Mouse (Mus musculus): Measurements from ENCODE around the gene Atp6v1f. TPM values are rescaled to one million over a fixed set of nuclear protein-coding genes. Genes with fewer than 3 reads are reported as not detected.

Gene Atp6v1f
- polyA plus RNA-seq, 1 experiment from 2014 or later = 346 TPM

- H3K36me3 ChIP-seq = no peaks in the 10 kb centered on the region
- peaks cover 18% of the 10 kb centered on the region for H3K27me3 ChIP-seq
- no peaks in the 10 kb centered on the region for H3K4me1 ChIP-seq (replicated peaks)
- 93% methylated on average over 1 of the region's 1 CpGs for WGBS
- H3K9me3 ChIP-seq = no peaks in the 10 kb centered on the region
- no peak for ATAC-seq (ENCODE audit: low FRiP score, low read depth)
- no peak overlapping the region for H3K4me2 ChIP-seq
- no peak overlapping the region for H3K27ac ChIP-seq (replicated peaks)
- no peak overlapping the region for H3K4me3 ChIP-seq
- H3K9ac ChIP-seq = no peak overlapping the region
These were observed 34.1 kb downstream of the Atp6v1f start for GRCm38 (mm10) chr6:29501599-29501998.

GRCm38 (mm10) chr6:29505493-29505892, 38.0 kb downstream of the Atp6v1f start:
- Histone ChIP-seq H3K4me3 (no peak overlapping the region), H3K27me3 (peaks cover 16% of the 10 kb centered on the region; the same call in 1 of the 2 replicates)

GRCm38 (mm10) chr6:29506834-29507233, 39.3 kb downstream of the Atp6v1f start:
- H3K4me3 ChIP-seq = peak overlapping the region; percentile 48
- WGBS = 24% methylated on average over 8 of the region's 8 CpGs
- peaks cover 16% of the 10 kb centered on the region; the same call in 1 of the 2 replicates for H3K27me3 ChIP-seq
- peak overlapping the region; percentile 70 for H3K4me2 ChIP-seq
- H3K27ac ChIP-seq (replicated peaks) = no peak overlapping the region
- H3K9me3 ChIP-seq = no peaks in the 10 kb centered on the region
- ATAC-seq (ENCODE audit: low FRiP score, low read depth) = no peak
- H3K4me1 ChIP-seq (replicated peaks) = peaks cover 11% of the 10 kb centered on the region
- no peak overlapping the region for H3K9ac ChIP-seq
- no peaks in the 10 kb centered on the region for H3K36me3 ChIP-seq

More at GRCm38 (mm10) chr6:29505493-29505892, 38.0 kb downstream of the Atp6v1f start:
- ATAC-seq (ENCODE audit: low FRiP score, low read depth) = no peak
- Histone ChIP-seq H3K9ac (no peak overlapping the region), H3K4me1 (replicated peaks) (peaks cover 11% of the 10 kb centered on the region), H3K9me3 (no peaks in the 10 kb centered on the region), H3K27ac (replicated peaks) (no peak overlapping the region), H3K4me2 (no peak overlapping the region), H3K36me3 (no peaks in the 10 kb centered on the region)
- WGBS = 85% methylated on average over 5 of the region's 5 CpGs

- H3K27me3 ChIP-seq = peaks cover 16% of the 10 kb centered on the region; the same call in 1 of the 2 replicates
These were observed 40.2 kb downstream of the Atp6v1f start, which contains the start of gene Kcp for GRCm38 (mm10) chr6:29507447-29508309. Gene Kcp, minus strand, starts transcription at chr6:29507952.

DNA sequence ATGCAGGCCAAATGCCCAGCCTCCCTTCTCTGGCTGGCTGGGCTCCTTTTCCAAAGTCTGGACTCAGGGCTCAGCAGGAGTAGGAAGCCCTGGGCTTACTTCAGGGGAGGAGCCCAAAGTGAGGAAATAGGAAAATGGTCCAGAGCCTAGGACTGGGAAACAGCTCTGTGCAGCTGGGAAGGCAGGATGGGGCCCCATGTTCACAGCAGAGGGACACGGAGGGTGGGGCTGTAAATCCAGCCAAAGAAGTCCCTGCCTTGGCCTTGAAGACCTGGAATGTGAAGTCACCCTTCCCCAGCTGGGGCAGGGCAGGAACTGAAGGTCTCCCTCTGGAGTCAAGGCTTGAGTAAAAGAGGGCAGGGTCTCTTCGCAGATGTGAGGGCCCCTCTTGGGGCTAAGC, 41.6 kb downstream of the Atp6v1f start:
- Histone ChIP-seq H3K4me3 (no peak overlapping the region), H3K4me2 (no peak overlapping the region), H3K9me3 (no peaks in the 10 kb centered on the region), H3K36me3 (no peaks in the 10 kb centered on the region), H3K9ac (no peak overlapping the region), H3K27ac (replicated peaks) (no peak overlapping the region), H3K4me1 (replicated peaks) (peaks cover 16% of the 10 kb centered on the region), H3K27me3 (peaks cover 16% of the 10 kb centered on the region; the same call in 1 of the 2 replicates)
- WGBS = 48% methylated on average over 2 of the region's 2 CpGs
- ATAC-seq (ENCODE audit: low FRiP score, low read depth) = no peak

More at GRCm38 (mm10) chr6:29507447-29508309, 40.2 kb downstream of the Atp6v1f start, which contains the start of gene Kcp:
- Histone ChIP-seq H3K27ac (replicated peaks) (no peak within 1 kb of the TSS), H3K9me3 (no peaks in the 10 kb centered on the region), H3K4me3 (peak within 1 kb of the TSS; percentile 48), H3K4me1 (replicated peaks) (peaks cover 11% of the 10 kb centered on the region), H3K9ac (peak within 1 kb of the TSS; percentile 45), H3K4me2 (peak within 1 kb of the TSS; percentile 70), H3K36me3 (no peaks in the 10 kb centered on the region)
- WGBS = under 1% methylated on average over 46 of the region's 47 CpGs
- ATAC-seq (ENCODE audit: low FRiP score, low read depth) = peak; percentile 65

DNA sequence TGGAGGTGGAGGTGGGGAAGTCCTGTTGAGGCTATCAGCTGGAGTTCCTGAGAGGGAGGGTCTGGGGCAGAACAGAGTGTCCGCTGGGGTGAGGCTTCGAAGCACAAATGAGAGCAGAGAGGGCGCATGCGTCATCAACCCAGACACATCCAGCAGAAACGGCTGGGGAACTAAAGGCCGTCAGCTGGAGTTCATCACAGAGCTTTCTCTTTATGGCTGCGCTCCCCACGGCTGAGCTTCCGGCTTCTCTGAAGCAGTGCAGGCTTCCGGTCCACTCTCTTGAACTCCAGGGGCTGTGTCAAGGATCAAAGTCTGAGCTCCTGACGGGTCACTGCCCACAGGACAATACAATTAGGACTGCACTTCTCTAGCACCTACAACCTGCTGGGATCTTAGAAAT, 45.8 kb downstream of the Atp6v1f start:
- peak; percentile 65 for ATAC-seq (ENCODE audit: low FRiP score, low read depth)
- H3K4me2 ChIP-seq = peak overlapping the region; percentile 57
- 2% methylated on average over 11 of the region's 11 CpGs for WGBS
- no peak overlapping the region for H3K27ac ChIP-seq (replicated peaks)
- peaks cover 7% of the 10 kb centered on the region; the same call in 1 of the 2 replicates for H3K27me3 ChIP-seq
- no peaks in the 10 kb centered on the region for H3K36me3 ChIP-seq
- H3K9me3 ChIP-seq = no peaks in the 10 kb centered on the region
- peak overlapping the region; percentile 22 for H3K4me3 ChIP-seq
- no peak overlapping the region; the same call in 1 of the 2 replicates for H3K9ac ChIP-seq
- H3K4me1 ChIP-seq (replicated peaks) = peaks cover 6% of the 10 kb centered on the region

GRCm38 (mm10) chr6:29517139-29517538, 49.6 kb downstream of the Atp6v1f start:
- Histone ChIP-seq H3K9me3 (no peaks in the 10 kb centered on the region), H3K27me3 (peaks cover 7% of the 10 kb centered on the region; the same call in 1 of the 2 replicates)
- 6% methylated on average over 5 of the region's 5 CpGs for WGBS

More at GRCm38 (mm10) chr6:29517139-29517538, 49.6 kb downstream of the Atp6v1f start:
- Histone ChIP-seq H3K27ac (replicated peaks) (no peak overlapping the region), H3K36me3 (no peaks in the 10 kb centered on the region), H3K9ac (no peak overlapping the region), H3K4me1 (replicated peaks) (peaks cover 6% of the 10 kb centered on the region), H3K4me3 (no peak overlapping the region), H3K4me2 (no peak overlapping the region)
- ATAC-seq (ENCODE audit: low FRiP score, low read depth) = peak; percentile 5; the same call in 1 of the 2 replicates

Other genes with a start within 250 kb of the Atp6v1f start
- gene Hilpda, start 195.2 kb upstream of the Atp6v1f start, polyA plus RNA-seq (2015; fragmentation: Nextera tagmentation; extraction: Ambion mirVana) = 31.7 and 33.3 TPM in 2 replicates
- gene Fam71f2, start 188.1 kb upstream of the Atp6v1f start, polyA plus RNA-seq (2015; fragmentation: Nextera tagmentation; extraction: Ambion mirVana) = 0.41 and 0.51 TPM in 2 replicates
- gene Fam71f1, start 148.6 kb upstream of the Atp6v1f start, polyA plus RNA-seq (2015; fragmentation: Nextera tagmentation; extraction: Ambion mirVana) = not detected in 2 replicates
- gene Calu, start 119.6 kb upstream of the Atp6v1f start, polyA plus RNA-seq (2015; fragmentation: Nextera tagmentation; extraction: Ambion mirVana) = 164 TPM in 2 replicates
- gene Opn1sw, start 79.2 kb upstream of the Atp6v1f start, polyA plus RNA-seq (2015; fragmentation: Nextera tagmentation; extraction: Ambion mirVana) = 0.34 and 0.53 TPM in 2 replicates
- gene Ccdc136, start 71.4 kb upstream of the Atp6v1f start, polyA plus RNA-seq (2015; fragmentation: Nextera tagmentation; extraction: Ambion mirVana) = 43.3 and 52.6 TPM in 2 replicates
- gene Flnc, start 34.5 kb upstream of the Atp6v1f start, polyA plus RNA-seq (2015; fragmentation: Nextera tagmentation; extraction: Ambion mirVana) = 4.2 and 5.1 TPM in 2 replicates
- 0.35 and 0.42 TPM in 2 replicates for gene Atp6v1fnb, start 3.7 kb downstream of the Atp6v1f start, polyA plus RNA-seq (2015; fragmentation: Nextera tagmentation; extraction: Ambion mirVana)
- 20.3 and 20.8 TPM in 2 replicates for gene Kcp, start 40.2 kb downstream of the Atp6v1f start, polyA plus RNA-seq (2015; fragmentation: Nextera tagmentation; extraction: Ambion mirVana)
- gene Irf5, start 58.9 kb downstream of the Atp6v1f start, polyA plus RNA-seq (2015; fragmentation: Nextera tagmentation; extraction: Ambion mirVana) = 1.7 and 2.5 TPM in 2 replicates
- 85.5 and 85.6 TPM in 2 replicates for gene Tnpo3, start 142.2 kb downstream of the Atp6v1f start, polyA plus RNA-seq (2015; fragmentation: Nextera tagmentation; extraction: Ambion mirVana)
- 11.9 and 14.4 TPM in 2 replicates for gene Tspan33, start 226.5 kb downstream of the Atp6v1f start, polyA plus RNA-seq (2015; fragmentation: Nextera tagmentation; extraction: Ambion mirVana)

Measured in hindbrain, embryonic 15.5 days (tissue).